Mouse (Mus musculus) CH12.LX (cell line): ENCODE results near the gene Hba-x. TPM values are rescaled to one million over a fixed set of nuclear protein-coding genes. Genes with fewer than 3 reads are reported as not detected.

Experiments used
- DNase-seq: peaks from one replicate; pipeline ENCODE4 v3.0.0-alpha.2; 2013; ENCODE audit errors: extremely low read depth
- H3K27ac ChIP-seq: 2 replicates; pipeline ENCODE4 v1.5.1; 2012; ENCODE audit warnings: low read depth, mild to moderate bottlenecking, control low read depth, moderate library complexity; ENCODE audit not compliant: insufficient read depth
- H3K27me3 ChIP-seq: replicated peaks from 2 replicates; pipeline ENCODE3; 2012; ENCODE audit warnings: inconsistent platforms
- H3K36me3 ChIP-seq, 2 experiments: replicated peaks in 1 of 2; 2 replicates each; pipeline versions ENCODE3 to v1.6.1; 2012; ENCODE audit warnings: inconsistent platforms in 1 of 2, low read length in 1 of 2, mild to moderate bottlenecking in 1 of 2, mixed read lengths in 1 of 2, moderate library complexity in 1 of 2; ENCODE audit not compliant: control insufficient read depth in 1 of 2, insufficient read depth in 1 of 2
- H3K4me1 ChIP-seq, 2 experiments: 2 replicates each; pipeline ENCODE4 v1.6.1; 2012; ENCODE audit warnings: inconsistent platforms in 1 of 2, moderate library complexity in 1 of 2; ENCODE audit not compliant: insufficient read depth in 2 of 2, control insufficient read depth in 1 of 2
- H3K4me2 ChIP-seq: 2 replicates; pipeline ENCODE4 v1.6.1; 2012; ENCODE audit warnings: low read depth, mild to moderate bottlenecking, control low read depth; ENCODE audit not compliant: poor library complexity, insufficient read depth, severe bottlenecking
- H3K4me3 ChIP-seq, 3 experiments: fragments of 150-350 bp in 1 of 3; sonication (generic) in 1 of 3; replicated peaks in 1 of 3; 2 replicates each; pipeline versions ENCODE3 to v1.5.1; 2011 to 2012; ENCODE audit warnings: low read depth in 2 of 3, low read length in 2 of 3, mild to moderate bottlenecking in 2 of 3, moderate library complexity in 2 of 3, control low read depth in 1 of 3, improper control_type of control experiment in 1 of 3, inconsistent platforms in 1 of 3, mixed read lengths in 1 of 3; ENCODE audit not compliant: poor library complexity in 1 of 3
- H3K79me2 ChIP-seq: replicated peaks from 2 replicates; pipeline ENCODE4 v1.6.1; 2012; ENCODE audit warnings: mild to moderate bottlenecking, moderate library complexity; ENCODE audit not compliant: control insufficient read depth, poor library complexity, insufficient read depth, severe bottlenecking; ENCODE audit errors: extremely low read depth
- H3K9ac ChIP-seq: 2 replicates; pipeline ENCODE4 v1.6.1; 2012; ENCODE audit warnings: low read depth, mild to moderate bottlenecking, control low read depth, moderate library complexity; ENCODE audit not compliant: insufficient read depth
- H3K9me3 ChIP-seq: replicated peaks from 2 replicates; pipeline ENCODE3; 2012; ENCODE audit warnings: low read length, inconsistent platforms, mixed read lengths
- BHLHE40 ChIP-seq: IDR thresholded peaks from 2 replicates; pipeline ENCODE4 v1.6.1; 2011; ENCODE audit warnings: mild to moderate bottlenecking, low read depth, low read length, improper control_type of control experiment
- CHD2 ChIP-seq: IDR thresholded peaks from 2 replicates; pipeline ENCODE4 v1.6.1; 2011; ENCODE audit warnings: low read length, improper control_type of control experiment
- CTCF ChIP-seq, 2 experiments: IDR thresholded peaks in 1 of 2; conservative IDR thresholded peaks in 1 of 2; 2 replicates each; pipeline ENCODE4 v1.5.1; 2011 to 2012; ENCODE audit warnings: low read depth in 2 of 2, low read length in 2 of 2, improper control_type of control experiment in 1 of 2, inconsistent platforms in 1 of 2, mild to moderate bottlenecking in 1 of 2, moderate library complexity in 1 of 2
- ELF1 ChIP-seq: IDR thresholded peaks from 2 replicates; pipeline ENCODE4 v1.6.1; 2014; ENCODE audit warnings: low read depth, mild to moderate bottlenecking, inconsistent platforms, low read length, improper control_type of control experiment
- EP300 ChIP-seq: IDR thresholded peaks from 2 replicates; pipeline ENCODE4 v1.6.1; 2011; ENCODE audit warnings: low read length, improper control_type of control experiment
- ETS1 ChIP-seq: conservative IDR thresholded peaks from 2 replicates; pipeline ENCODE4 v1.6.1; 2012; ENCODE audit warnings: low read depth, mild to moderate bottlenecking, inconsistent platforms, low read length, improper control_type of control experiment, moderate library complexity
- GABPA ChIP-seq: IDR thresholded peaks from 2 replicates; pipeline ENCODE4 v1.6.1; 2012; ENCODE audit warnings: low read depth, low read length, improper control_type of control experiment, inconsistent platforms; ENCODE audit not compliant: insufficient replicate concordance
- IRF4 ChIP-seq: IDR thresholded peaks from 2 replicates; pipeline ENCODE4 v1.6.1; 2014; ENCODE audit warnings: low read depth, mild to moderate bottlenecking, inconsistent platforms, low read length, improper control_type of control experiment
- JUN ChIP-seq: IDR thresholded peaks from 2 replicates; pipeline ENCODE4 v1.6.1; 2011; ENCODE audit warnings: low read depth, mild to moderate bottlenecking, low read length, improper control_type of control experiment, moderate library complexity; ENCODE audit not compliant: insufficient read depth
- JUND ChIP-seq: conservative IDR thresholded peaks from 2 replicates; pipeline ENCODE4 v1.6.1; 2011; ENCODE audit warnings: low read depth, low read length, improper control_type of control experiment
- MAFK ChIP-seq: IDR thresholded peaks from 2 replicates; pipeline ENCODE4 v1.6.1; 2011; ENCODE audit warnings: low read length, improper control_type of control experiment; ENCODE audit not compliant: insufficient replicate concordance
- MAZ ChIP-seq: IDR thresholded peaks from 2 replicates; pipeline ENCODE4 v1.6.1; 2012; ENCODE audit warnings: low read depth, mild to moderate bottlenecking, inconsistent platforms, low read length, improper control_type of control experiment, moderate library complexity
- MEF2A ChIP-seq: IDR thresholded peaks from 2 replicates; pipeline ENCODE4 v1.6.1; 2014; ENCODE audit warnings: low read depth, mild to moderate bottlenecking, inconsistent platforms, low read length, improper control_type of control experiment, borderline replicate concordance
- MYC ChIP-seq: IDR thresholded peaks from 2 replicates; pipeline ENCODE4 v1.6.1; 2011; ENCODE audit warnings: low read depth, mild to moderate bottlenecking, improper control_type of control experiment, low read length
- NELFE ChIP-seq: IDR thresholded peaks from 2 replicates; pipeline ENCODE4 v1.6.1; 2011; ENCODE audit warnings: low read depth, low read length, improper control_type of control experiment
- PAX5 ChIP-seq: IDR thresholded peaks from 2 replicates; pipeline ENCODE4 v1.6.1; 2012; ENCODE audit warnings: low read length, inconsistent platforms, mixed read lengths
- POLR2AphosphoS2 ChIP-seq: IDR thresholded peaks from 2 replicates; pipeline ENCODE4 v1.6.1; 2011; ENCODE audit warnings: low read depth, low read length, improper control_type of control experiment
- RAD21 ChIP-seq: IDR thresholded peaks from 2 replicates; pipeline ENCODE4 v1.6.1; 2011; ENCODE audit warnings: low read depth, mild to moderate bottlenecking, low read length, improper control_type of control experiment, moderate library complexity
- RCOR1 ChIP-seq: conservative IDR thresholded peaks from 2 replicates; pipeline ENCODE4 v1.6.1; 2012; ENCODE audit warnings: low read depth, mild to moderate bottlenecking, inconsistent platforms, low read length, improper control_type of control experiment
- SIN3A ChIP-seq: IDR thresholded peaks from 2 replicates; pipeline ENCODE4 v1.6.1; 2012; ENCODE audit warnings: low read length, improper control_type of control experiment, inconsistent platforms
- SMC3 ChIP-seq: IDR thresholded peaks from 2 replicates; pipeline ENCODE4 v1.6.1; 2011; ENCODE audit warnings: low read depth, low read length, improper control_type of control experiment
- TBP ChIP-seq: conservative IDR thresholded peaks from 2 replicates; pipeline ENCODE4 v1.6.1; 2011; ENCODE audit warnings: low read depth, low read length, improper control_type of control experiment
- TCF12 ChIP-seq: IDR thresholded peaks from 2 replicates; pipeline ENCODE4 v1.6.1; 2014; ENCODE audit warnings: low read depth, mild to moderate bottlenecking, inconsistent platforms, low read length, improper control_type of control experiment
- UBTF ChIP-seq: IDR thresholded peaks from 2 replicates; pipeline ENCODE4 v1.6.1; 2012; ENCODE audit warnings: low read depth, mild to moderate bottlenecking, inconsistent platforms, low read length, improper control_type of control experiment, moderate library complexity
- USF1 ChIP-seq: IDR thresholded peaks from 2 replicates; pipeline ENCODE4 v1.6.1; 2014; ENCODE audit warnings: low read depth, mild to moderate bottlenecking, inconsistent platforms, low read length, improper control_type of control experiment
- USF2 ChIP-seq: conservative IDR thresholded peaks from 2 replicates; pipeline ENCODE4 v1.6.1; 2011; ENCODE audit warnings: low read depth, low read length, improper control_type of control experiment
- ZC3H11A ChIP-seq: IDR thresholded peaks from 2 replicates; pipeline ENCODE4 v1.6.1; 2012; ENCODE audit warnings: low read depth, mild to moderate bottlenecking, inconsistent platforms, low read length, improper control_type of control experiment
- ZKSCAN1 ChIP-seq: IDR thresholded peaks from 2 replicates; pipeline ENCODE4 v1.6.1; 2012; ENCODE audit warnings: low read depth, inconsistent platforms, low read length, improper control_type of control experiment, borderline replicate concordance
- ZMIZ1 ChIP-seq: IDR thresholded peaks from 2 replicates; pipeline ENCODE4 v1.6.1; 2012; ENCODE audit warnings: low read depth, mild to moderate bottlenecking, inconsistent platforms, low read length, improper control_type of control experiment
- dilution Hi-C: fragments of 300-500 bp; cut with MboI; formaldehyde crosslinking; loops from 2 replicates; pipeline ENCODE4 v1.14.3; 2020; ENCODE audit warnings: low sequenced_read_pairs; ENCODE audit not compliant: extremely low pct_unique_long_range_greater_than_20kb, extremely low pct_ligation_motif_present
- in situ Hi-C: fragments of 300-500 bp; cut with MboI; formaldehyde crosslinking; loops from 3 replicates; pipeline ENCODE4 v1.14.3; 2019; ENCODE audit warnings: low sequenced_read_pairs, low pct_ligation_motif_present, low pct_unique_long_range_greater_than_20kb, mixed read lengths
- polyA plus RNA-seq: library from polyadenylated mRNA; unstranded; fragments of >175 nt; gene quantifications from 2 replicates; pipeline ENCODE4 v1.2.1, GENCODE M21; 2012; ENCODE audit warnings: low read depth; ENCODE audit not compliant: insufficient read length
- total RNA-seq, 2 experiments: library from RNA; depleted of rRNA; stranded (reverse); fragments of 300-350 nt in 1 of 2; fragments of >200 nt in 1 of 2; gene quantifications; 2 replicates each; pipeline ENCODE4 v1.2.3; 2012 to 2014

The Hba-x gene
- total and polyA plus RNA-seq, 3 experiments: not detected

GRCm38 (mm10) chr11:32233895-32234294 is 42.3 kb upstream of the Hba-x start:
- no peak overlapping the region for H3K9ac ChIP-seq
- H3K36me3 ChIP-seq: peaks cover 76 to 96% of the 10 kb centered on the region in 2 experiments
- no peak overlapping the region for H3K4me3 ChIP-seq
- H3K27me3 ChIP-seq: no peaks in the 10 kb centered on the region
- dilution Hi-C loops: no loop called here
- in situ Hi-C loops: loop anchor here (10.0 kb wide), 1 partner anchor 49 kb away; no protein-coding TSS in a partner anchor
- TF ChIP-seq NELFE: no peak
- H3K79me2 ChIP-seq: no peaks in the 10 kb centered on the region
- peaks cover 11 to 31% of the 10 kb centered on the region in 2 experiments for H3K4me1 ChIP-seq
- H3K9me3 ChIP-seq: no peaks in the 10 kb centered on the region
- H3K27ac ChIP-seq: no peak overlapping the region
- H3K4me2 ChIP-seq: no peak overlapping the region
- DNase-seq: no peak

GRCm38 (mm10) chr11:32234816-32235485 is 41.2 kb upstream of the Hba-x start:
- H3K9ac ChIP-seq: no peak overlapping the region

GRCm38 (mm10) chr11:32235646-32236045 is 40.6 kb upstream of the Hba-x start:
- in situ Hi-C loops: loop anchor here (5.0 to 10.0 kb wide), 2 partner anchors 33 to 51 kb away; partner anchors contain the start of gene Il9r
- H3K4me3 ChIP-seq: no peak overlapping the region
- TF ChIP-seq SIN3A (no peak), IRF4 (no peak), MAFK (no peak), CTCF (conservative IDR thresholded peaks at IDR 0.05 in 1 of 2, IDR thresholded peaks at IDR 0.05 in 1 of 2; ENCODE audit: low read depth in 2 of 2, low read length in 2 of 2) (no peak), JUND (no peak), UBTF (no peak), TBP (no peak), POLR2AphosphoS2 (no peak), NELFE (no peak), ZMIZ1 (no peak), ZC3H11A (no peak), CHD2 (no peak), SMC3 (no peak), TCF12 (no peak), ZKSCAN1 (no peak), RCOR1 (no peak), GABPA (no peak), ELF1 (no peak), PAX5 (no peak), MEF2A (no peak)
- H3K27ac ChIP-seq: no peak overlapping the region
- H3K27me3 ChIP-seq: no peaks in the 10 kb centered on the region
- no peaks in the 10 kb centered on the region for H3K79me2 ChIP-seq
- DNase-seq: no peak
- no peak overlapping the region for H3K4me2 ChIP-seq
- dilution Hi-C loops: no loop called here
- no peaks in the 10 kb centered on the region for H3K9me3 ChIP-seq
- H3K36me3 ChIP-seq: peaks cover 71 to 93% of the 10 kb centered on the region in 2 experiments
- peaks cover 11 to 26% of the 10 kb centered on the region in 2 experiments for H3K4me1 ChIP-seq
- H3K9ac ChIP-seq: no peak overlapping the region

More at GRCm38 (mm10) chr11:32234816-32235485, 41.2 kb upstream of the Hba-x start:
- H3K79me2 ChIP-seq: no peaks in the 10 kb centered on the region
- in situ Hi-C loops: loop anchor here (5.0 to 10.0 kb wide), 2 partner anchors 33 to 50 kb away; partner anchors contain the start of gene Il9r
- no peak for TF ChIP-seq GABPA
- TF ChIP-seq MYC: no peak
- TF ChIP-seq RAD21: no peak
- no peak for TF ChIP-seq BHLHE40
- no peak for TF ChIP-seq USF1
- no peak for TF ChIP-seq JUN
- no peak for TF ChIP-seq EP300
- no peak for TF ChIP-seq MEF2A
- no peak for TF ChIP-seq USF2
- no peak for TF ChIP-seq MAZ
- TF ChIP-seq ETS1: no peak
- H3K36me3 ChIP-seq: peaks cover 73 to 94% of the 10 kb centered on the region in 2 experiments
- dilution Hi-C loops: no loop called here
- peaks cover 11 to 28% of the 10 kb centered on the region in 2 experiments for H3K4me1 ChIP-seq
- no peaks in the 10 kb centered on the region for H3K9me3 ChIP-seq
- no peaks in the 10 kb centered on the region for H3K27me3 ChIP-seq
- DNase-seq: no peak
- no peak overlapping the region for H3K27ac ChIP-seq
- H3K4me3 ChIP-seq: no peak overlapping the region
- no peak overlapping the region for H3K4me2 ChIP-seq
